Mouse (Mus musculus): ENCODE measurements around the gene Scube1.
A peak's percentile ranks its signal among the peaks of the same experiment; 100 is the strongest.

The Scube1 gene

DNA sequence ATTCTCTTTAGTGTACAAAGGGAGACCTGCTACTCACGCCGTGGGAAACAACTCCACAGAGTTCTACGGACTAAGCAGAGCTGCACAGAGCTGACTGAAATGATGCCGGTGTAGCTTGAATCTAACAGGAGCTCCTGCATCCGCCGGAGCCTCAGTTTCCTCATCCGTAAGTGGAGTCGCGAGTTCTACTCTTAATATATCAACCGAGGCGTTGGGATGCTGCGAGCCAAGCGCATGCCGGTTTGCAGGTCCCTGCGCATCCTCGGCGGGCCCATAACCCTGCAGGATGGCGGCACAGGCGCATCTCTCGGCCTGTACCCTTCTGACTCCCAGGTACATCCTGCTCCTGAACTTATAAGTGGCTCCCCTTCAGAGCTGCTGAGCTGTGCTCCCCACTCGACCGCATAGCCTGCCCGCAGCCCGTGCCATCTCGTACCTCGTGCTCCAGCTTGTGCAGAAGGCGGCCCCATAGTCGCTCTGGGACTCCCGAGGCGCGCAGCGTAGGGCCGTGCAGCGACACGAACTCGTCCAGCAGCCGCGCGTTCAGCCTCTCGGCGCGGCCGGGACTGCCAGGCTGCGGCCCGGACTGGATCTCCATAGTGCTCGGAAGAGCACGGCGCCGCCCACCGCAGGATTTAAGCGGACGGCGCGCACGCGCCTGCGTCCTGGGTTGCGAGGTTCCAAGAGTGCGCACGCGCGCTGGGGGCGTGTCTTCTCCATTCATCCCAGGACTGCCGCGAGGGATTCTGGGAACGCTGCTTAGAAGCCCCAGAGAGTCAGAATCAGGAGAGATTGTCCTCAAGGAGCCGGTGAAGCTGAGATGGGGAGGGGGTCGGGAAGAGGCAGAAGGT lies 130.1 kb downstream of the Scube1 start, which contains the start of gene Ttll12:
Gene Ttll12, minus strand, starts transcription at position 645 of the 851 bp plus-strand sequence.
- DNase-seq (ENCODE audit: low spot score) = peak; percentile 93

DNA sequence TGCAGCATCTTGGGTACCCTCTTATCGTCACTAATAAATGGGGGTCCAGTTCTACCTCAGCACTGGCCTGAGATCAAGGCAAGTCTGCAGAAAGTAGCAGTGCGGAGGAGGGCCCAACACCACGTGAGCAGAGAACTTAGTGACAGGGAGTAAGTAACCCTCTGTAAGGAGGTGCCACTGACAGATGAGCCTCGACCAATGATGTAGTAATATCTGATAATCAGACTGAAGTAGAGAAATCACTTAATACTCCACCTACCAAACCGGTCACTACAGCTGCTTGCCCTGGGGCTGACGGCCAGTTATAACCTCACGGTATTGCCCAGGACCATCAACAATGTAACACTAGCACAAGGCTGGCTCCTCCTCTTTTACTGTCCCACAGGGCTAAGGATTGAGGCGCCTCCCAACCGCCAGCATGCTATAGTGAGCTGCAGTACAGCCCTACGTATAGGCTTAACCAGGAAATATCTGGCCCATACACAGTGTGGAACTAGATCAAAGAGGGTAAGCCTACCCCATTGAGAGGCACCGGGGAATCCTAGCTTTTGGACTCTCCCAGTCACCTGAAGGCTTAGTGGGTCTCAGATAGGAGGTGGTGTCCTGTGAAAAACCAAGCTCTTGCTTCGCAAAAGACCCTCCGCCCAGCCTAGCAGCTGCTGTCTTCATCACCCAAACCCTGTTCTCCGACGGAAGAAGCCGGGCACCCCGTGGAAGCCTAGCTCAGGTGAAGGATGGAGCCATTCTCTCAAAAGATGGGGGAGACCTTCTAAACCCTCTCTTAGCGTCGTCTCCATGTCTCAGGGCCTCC lies 130.9 kb downstream of the Scube1 start:
- DNase-seq (ENCODE audit: low spot score) = no peak

DNA sequence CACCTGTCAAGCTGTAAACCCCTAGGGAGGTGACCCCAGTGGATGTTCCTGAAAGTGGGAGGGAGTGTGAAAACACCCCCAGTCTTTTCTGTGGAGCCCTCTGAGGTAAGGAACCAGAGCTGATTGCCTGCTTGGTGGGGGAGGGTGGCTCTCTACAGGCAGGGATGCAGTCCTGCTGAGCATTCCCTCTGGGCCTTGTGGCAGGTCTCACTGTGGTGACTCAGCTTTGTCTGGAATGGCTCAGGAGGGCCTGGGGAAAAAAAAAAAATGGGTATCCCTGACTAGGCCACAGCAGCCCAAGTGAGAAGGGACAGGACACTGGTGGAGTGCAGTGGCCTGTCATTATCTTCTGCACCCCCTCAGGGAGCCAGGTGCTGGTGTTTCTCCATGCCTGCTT lies 131.6 kb downstream of the Scube1 start:
- no peak for DNase-seq (ENCODE audit: low spot score)

DNA sequence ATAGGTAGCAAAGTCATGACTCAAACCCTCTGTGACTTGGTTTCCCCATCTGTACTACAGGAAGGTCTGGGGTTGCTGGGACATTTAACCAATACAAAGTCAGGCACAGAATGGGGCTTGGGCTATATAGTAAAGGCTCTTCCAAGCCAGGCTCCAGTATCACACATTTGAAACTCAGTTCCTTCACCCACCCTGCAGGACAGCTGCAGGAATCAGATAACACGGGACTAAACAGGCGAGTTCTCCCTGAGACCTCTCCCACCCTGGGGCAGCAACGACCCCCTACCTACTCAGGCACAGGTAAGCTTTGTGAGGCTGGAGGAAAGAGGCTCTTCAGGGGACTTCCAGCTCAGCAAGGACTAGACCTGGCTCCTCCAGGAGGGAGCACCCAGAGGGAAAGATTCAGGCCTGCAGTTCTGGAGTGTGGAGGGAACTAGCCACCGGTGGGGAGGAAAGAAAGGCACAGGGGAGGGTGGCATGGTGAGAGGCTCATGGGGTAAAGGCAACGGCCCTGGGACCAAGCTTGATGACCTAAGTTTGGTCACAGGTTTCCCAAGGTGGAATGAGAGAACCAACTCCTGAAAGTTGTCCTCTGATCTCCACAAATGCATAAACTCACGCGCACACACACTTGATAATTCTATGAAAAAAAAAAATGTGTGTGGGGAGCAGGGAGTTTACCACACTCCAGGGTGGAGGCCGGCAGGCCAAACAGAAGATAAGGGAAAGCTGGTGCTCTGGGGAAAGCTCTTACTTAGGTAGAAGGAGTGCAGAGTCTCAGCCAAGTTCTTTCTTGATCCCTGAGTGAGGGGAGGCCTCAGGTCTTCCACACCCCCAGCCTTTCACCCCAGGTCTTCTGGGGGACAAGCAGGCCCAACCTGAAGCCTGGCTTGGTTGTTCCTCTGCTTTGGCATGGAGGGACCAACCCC lies 132.3 kb downstream of the Scube1 start:
- no peak for DNase-seq (ENCODE audit: low spot score)

DNA sequence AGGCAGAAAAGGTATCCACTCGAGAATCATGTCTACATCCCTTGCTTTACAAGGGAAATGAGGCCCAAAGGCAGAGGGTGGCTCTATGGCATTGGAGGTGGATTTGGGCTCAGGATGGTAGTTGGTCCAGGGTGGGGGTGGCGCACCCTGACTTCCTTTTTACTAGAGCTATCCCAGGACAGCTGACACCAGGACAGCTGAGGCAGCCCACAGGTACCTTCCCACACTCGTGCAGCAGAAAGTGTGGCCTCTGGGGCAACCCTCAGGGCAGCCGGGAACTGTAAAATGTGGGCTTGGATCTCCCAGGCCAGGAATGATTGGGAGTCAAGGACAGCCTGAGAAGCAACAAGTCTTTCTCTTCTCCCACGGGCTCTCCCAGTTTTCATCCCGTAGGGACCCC lies 133.1 kb downstream of the Scube1 start:
- DNase-seq (ENCODE audit: low spot score) = no peak

DNA sequence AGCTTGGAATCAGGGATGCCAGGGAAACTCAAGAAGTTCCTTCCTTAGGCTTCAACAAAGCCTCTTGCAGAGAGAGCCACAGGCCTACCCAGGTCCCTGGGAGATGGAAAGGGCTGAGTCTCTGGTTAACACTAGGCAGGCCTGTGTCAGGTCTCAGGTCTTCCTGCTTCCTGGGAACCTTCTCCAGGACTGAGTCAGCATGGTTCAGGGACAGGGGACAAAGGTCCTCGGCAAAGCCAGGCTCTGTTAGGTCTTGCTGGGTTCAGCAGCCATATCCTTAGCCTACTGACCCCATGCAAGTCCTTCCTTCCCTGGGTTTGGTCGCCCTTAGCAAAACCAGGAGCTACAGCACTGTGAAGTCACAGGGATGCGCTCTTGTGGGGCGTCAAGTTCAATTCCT lies 134.0 kb downstream of the Scube1 start:
- DNase-seq (ENCODE audit: low spot score) = no peak

DNA sequence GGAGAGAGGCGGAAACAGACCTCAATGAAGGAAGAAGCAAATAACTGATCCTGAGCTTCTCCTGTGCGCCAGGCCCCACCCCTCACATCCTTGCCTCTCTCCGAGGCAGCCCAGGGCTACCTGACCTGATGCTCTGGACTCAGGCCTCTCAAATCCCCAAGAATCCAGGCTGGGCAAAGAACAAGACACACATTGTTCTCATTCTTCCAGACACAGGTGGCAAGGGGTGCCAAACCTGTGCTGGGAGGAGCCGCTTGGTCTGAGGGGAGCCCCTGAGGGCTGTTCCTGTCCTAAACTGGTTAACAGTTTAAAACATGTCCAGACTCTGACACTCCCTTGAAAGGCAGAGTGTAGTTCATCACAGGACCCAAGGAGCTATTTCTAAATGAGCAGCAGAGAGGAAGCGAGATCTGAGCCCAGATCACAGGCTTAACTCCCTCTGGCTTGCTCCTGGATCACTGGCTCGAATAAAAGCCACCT lies 140.0 kb downstream of the Scube1 start:
- DNase-seq (ENCODE audit: low spot score) = no peak

DNA sequence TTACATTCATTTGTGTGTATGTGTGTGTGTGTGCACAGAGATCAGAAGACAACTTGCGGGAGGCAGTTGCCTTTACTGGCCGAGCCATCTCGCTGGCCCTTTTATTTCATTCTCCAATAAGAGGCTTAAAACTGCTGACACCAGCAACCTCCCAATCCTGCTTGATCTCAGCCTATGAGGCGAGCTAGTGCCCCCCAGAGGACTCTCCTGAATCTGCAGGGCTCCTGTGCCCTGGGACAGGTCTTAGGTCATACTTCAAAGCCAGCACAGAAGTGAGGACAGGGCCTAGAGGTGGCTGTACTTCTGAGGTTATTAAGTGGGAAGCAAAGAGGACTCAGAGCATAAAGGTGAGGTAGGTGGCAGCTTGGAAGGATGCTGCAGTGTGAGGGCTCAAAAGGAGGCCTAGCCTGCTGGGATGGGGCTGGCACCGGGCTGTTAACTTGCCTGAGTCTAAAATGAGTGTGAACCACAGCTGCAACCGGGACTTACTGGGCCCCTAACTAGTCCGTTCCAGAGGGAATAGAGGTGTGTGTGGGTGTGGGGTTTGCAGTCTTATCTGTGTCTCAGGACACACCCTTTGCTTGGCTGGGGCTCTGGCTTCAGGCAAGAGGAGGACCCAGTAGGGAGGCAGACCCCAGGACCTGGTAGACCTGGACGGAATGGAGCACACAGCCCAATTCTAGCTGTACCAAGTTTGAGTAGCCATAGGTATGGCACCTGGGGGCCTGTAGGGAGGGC lies 141.2 kb downstream of the Scube1 start:
- DNase-seq (ENCODE audit: low spot score) = no peak

DNA sequence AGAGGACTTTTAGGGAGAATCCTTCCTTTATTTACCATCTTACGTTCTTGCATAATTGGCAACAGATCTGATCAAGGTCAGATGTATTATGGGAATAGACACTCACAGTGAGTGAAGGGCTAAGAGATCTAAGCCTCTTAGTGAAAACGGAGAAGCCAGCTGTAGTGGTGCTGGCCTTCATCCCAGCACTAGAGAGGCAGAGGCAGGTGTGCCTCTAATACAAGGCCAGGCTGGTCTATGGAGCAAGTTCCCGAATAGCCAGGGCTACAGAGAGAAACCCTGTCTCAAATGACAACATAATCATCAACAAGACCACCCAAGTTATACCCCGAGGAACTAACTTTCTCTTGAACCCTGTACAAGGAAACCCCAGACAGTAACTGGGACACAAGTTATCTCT lies 141.9 kb downstream of the Scube1 start:
- no peak for DNase-seq (ENCODE audit: low spot score)

DNA sequence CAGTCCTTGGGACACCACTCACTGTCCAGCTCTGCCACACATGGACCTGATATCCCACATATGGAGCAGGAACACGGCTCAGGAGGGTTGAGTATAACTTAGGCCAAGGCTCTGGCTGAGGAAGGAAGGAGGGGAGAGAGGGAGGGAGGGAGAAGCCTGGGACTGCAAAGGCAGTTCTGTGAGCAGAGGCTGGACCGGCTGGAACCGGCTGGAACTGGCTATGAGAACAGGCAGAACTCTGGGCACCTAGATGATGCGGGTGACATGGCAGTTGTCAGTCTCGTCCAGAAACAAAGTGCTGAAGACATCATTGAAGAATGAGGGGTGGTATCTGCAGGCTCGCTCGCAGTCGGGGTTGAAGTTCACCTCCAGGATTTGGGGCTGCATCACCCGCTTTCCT lies 148.2 kb downstream of the Scube1 start:
- DNase-seq (ENCODE audit: low spot score) = no peak

DNA sequence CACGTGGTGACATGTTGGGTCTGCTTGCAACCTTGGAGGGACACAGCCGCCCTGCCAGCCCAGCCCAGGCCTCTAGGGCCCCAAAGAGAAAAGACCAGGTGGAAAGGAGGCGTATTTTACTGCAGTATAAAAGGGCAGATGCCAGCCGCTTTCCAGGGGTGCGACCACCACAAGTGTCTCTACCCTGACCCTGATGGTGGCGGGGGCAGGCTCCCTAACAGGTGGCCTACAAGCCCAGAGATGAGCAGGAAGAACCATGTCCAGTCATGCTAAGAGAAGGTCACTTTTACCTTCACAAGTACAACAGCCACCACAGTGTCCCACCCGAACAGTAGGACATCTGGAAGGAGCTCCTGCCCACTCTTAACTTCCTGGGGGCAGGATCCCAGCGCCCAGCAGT lies 149.3 kb downstream of the Scube1 start:
- no peak for DNase-seq (ENCODE audit: low spot score)

DNA sequence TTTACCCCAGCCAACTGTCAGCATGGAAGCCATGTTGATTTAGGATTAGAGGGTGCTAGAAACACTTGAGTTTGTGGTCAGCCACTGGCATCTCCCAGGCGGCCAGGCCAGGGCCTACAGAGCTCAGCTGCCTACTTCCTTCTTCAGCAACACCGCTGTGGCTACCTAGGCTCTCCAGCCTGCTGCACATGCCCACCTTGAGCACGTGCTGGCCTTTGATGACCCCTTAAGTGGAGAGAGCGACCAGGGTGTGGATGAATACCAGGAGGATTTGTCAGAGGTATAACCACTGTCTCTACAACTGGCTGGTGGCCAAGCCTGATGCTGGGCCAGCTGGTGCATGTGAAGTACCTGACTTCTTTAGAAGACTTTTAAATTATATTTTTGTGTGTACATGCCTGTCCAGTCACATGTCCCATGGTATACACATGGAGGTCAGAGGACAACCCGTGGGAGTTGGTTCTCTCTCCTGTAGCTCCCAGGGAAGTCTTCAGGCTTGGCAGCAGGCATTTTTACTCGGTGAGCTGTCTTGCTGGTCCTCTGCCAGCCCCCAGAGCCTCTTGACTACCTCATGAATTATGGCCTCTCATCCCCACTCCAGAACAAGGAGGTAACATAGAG lies 150.0 kb downstream of the Scube1 start:
- no peak for DNase-seq (ENCODE audit: low spot score)

DNA sequence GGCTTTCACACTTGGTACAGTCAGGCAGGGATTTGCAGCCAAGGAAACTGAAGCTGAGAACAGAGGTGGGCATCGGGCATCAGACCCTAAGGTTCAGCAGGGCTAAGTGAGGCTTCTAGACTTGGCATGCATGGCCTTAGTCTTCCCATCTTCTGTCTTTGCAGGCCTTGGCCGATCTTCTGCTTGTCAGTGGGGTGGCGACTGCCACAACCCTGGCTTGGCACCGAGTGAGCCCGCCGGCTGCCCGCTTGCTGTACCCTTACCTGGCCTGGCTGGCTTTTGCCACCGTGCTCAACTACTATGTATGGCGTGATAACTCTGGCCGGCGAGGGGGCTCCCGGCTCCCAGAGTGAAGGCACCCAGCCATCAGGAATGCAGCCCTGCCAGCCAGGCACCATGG lies 151.2 kb downstream of the Scube1 start:
- no peak for DNase-seq (ENCODE audit: low spot score)

DNA sequence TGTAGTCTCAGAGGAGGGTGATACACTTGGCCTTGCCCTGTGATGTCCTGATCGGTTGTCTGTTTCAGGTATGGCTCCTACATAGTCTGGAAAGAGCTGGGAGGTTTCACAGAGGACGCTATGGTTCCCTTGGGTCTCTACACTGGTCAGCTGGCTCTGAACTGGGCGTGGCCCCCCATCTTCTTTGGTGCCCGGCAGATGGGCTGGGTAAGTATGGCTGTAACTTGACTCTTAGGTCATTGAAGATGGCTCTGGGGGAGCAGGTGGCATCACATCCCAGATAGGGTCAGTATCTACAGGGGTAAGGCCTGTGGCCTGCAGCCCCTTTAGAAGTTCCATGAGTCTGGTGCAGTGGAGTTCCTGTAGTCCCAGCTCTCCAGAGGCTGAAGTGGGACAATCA lies 152.7 kb downstream of the Scube1 start:
- DNase-seq (ENCODE audit: low spot score) = no peak

DNA sequence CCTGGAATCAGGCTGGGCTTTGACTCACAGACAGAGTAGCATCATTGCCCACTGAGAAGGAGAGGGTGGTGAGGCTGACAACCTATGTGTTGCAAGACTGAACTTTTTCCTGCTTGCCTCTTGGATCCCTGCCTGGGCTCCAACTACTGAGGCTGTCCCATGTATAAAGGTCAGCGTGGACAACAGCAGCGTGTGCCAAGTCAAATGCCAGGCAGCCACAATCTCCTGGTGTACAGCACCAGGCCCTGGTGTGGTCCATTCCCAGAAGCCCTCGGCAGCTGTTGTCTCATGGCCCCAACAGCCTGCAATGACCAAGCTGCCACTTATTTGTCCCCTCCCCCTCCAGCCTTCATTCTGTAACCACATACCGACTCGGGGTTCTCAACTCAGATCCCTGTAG lies 153.2 kb downstream of the Scube1 start:
- no peak for DNase-seq (ENCODE audit: low spot score)

DNA sequence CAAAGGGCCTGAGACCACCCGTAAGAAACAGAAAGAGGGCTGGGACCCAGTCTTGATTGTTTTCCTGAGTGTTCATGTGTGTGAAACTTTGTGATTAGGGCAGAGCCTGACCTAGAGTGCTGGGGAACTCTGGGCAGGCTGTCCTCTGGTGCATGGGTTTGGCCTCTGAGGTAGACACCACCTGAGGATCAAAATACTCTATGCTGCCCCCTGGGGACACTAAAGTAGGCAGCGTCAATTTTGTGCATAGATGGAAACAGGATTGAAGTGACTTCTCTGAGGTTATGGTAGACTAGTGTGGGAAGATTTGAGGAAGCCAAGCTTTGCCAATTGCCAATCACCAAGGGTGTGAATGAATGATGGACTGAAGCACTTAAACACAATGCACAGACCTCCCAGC lies 154.2 kb downstream of the Scube1 start:
- no peak for DNase-seq (ENCODE audit: low spot score)

DNA sequence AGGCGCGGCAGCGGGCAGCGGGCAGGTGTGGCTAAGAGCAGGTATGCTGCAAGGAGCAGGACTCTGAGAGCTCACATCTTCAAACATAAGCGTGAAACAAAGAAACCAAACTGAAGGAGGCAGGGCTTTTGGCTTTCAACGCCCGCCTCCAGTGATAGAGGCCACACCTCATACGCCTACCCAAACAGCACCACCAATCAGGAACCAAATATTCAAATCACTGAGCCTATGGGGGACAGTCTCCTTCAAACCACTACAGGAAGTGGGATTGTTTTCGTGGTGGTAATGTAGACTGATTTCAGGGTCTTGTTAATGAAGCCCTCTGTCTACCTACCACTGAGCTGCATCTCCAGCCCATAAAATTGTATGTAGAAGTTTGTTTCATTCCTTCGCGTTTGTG lies 155.1 kb downstream of the Scube1 start:
- DNase-seq (ENCODE audit: low spot score) = peak; percentile 54

DNA sequence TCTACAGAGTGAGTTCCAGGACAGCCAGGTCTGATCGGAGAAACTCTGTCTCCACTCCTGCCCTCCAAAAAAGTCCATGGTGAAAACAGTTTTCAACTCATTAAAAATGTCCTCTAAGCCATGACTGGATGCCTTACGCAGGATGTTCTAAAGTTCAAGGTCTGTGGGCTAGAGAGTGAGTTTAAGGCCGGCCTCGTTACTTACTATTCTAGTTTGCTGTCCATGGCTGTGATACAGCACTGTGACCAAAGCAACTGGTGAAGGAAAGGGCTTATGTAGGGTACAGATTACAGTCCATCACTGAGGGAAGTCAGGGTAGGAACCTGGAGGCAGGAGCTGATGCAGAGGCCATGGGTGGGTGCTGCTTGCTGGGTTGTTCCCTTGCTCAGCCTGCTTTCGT lies 156.3 kb downstream of the Scube1 start:
- no peak for DNase-seq (ENCODE audit: low spot score)

DNA sequence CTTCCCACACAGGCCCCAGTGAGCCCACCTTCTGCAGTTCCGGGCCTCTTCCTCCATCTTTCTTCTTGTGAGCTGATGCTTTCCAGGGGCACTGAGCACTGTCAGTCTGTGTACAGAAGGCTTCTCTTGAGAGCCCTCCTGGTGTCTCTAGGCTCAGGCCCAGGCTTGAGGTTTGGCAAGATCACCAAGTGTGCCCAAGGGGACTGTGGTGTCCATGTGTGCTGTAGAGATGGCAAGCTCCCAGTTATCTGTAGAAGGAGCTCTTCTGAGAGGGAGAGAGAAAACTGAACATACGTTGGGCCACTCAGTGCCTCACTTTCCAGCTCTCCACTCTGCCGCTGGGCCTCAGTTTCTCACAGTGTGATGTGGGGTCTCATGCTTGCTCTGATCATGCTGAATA lies 157.1 kb downstream of the Scube1 start:
- DNase-seq (ENCODE audit: low spot score) = no peak

DNA sequence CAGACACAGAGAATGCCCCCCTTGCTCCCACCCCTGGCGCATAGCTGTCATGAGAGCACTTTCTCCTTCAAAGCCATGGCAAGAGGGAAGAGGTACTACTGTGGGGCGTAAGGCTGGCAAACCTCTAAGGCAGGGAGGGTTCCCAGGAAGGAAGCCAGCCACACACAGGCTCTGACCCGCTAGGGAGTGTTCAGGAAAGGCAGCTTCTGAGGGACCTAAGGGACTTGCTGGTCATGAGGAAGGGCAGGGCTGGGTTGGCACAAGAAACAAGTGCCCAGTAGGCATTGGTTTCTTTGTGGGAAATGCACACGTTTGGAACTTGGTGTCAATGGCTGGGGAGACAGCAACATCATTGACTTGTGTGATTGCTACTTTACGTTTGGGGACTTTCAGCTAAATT lies 158.8 kb downstream of the Scube1 start:
- no peak for DNase-seq (ENCODE audit: low spot score)

DNA sequence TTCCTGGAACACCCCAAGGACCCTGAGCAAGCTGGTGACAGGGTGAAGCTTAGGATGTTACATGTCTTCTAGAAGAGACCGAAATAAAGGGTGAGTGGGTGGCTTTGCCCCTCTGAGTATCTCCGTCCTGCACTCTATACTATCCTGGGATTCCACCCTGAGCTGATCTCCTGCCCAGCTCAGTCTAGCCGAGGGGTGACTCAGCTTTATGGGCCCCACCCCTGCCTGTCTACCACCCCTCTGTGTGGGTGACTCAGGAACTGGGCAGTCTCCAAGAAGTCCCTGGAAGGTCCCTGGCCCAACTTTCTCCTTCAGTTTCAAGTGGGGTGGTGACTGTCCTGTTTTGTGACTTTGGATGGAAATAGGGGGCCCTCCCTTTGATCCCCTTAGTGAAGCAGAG lies 159.4 kb downstream of the Scube1 start:
- DNase-seq (ENCODE audit: low spot score) = no peak

All from testis, postnatal 14 days (tissue).